Mouse (Mus musculus) limb, embryonic 12.5 days (tissue): ENCODE results near the gene Lmntd1. TPM values are rescaled to one million over a fixed set of nuclear protein-coding genes. Genes with fewer than 3 reads are reported as not detected.

Experiments used
- ATAC-seq: fragments of 200-750 bp; cut with Nextera tagmentation; 2 replicates; pipeline ENCODE4 v1.8.0; 2017; ENCODE audit warnings: low read depth, moderate TSS enrichment; ENCODE audit not compliant: insufficient number of reproducible peaks, insufficient read depth, low FRiP score, low TSS enrichment
- H3K27ac ChIP-seq: fragments of 300-500 bp; sonication (generic); 2 replicates; pipeline ENCODE4 v1.5.1; 2016; ENCODE audit warnings: mild to moderate bottlenecking, moderate library complexity
- H3K27me3 ChIP-seq: fragments of 300-500 bp; sonication (generic); 2 replicates; pipeline ENCODE4 v1.6.1; 2016; ENCODE audit warnings: mild to moderate bottlenecking, moderate library complexity
- H3K36me3 ChIP-seq: fragments of 300-500 bp; sonication (generic); 2 replicates; pipeline ENCODE4 v1.6.1; 2016; ENCODE audit warnings: mild to moderate bottlenecking, moderate library complexity
- H3K4me1 ChIP-seq: fragments of 300-500 bp; sonication (generic); replicated peaks from 2 replicates; pipeline ENCODE4 v1.6.1; 2016
- H3K4me2 ChIP-seq: fragments of 300-500 bp; sonication (generic); 2 replicates; pipeline ENCODE4 v1.6.1; 2016; ENCODE audit warnings: mild to moderate bottlenecking, moderate library complexity
- H3K4me3 ChIP-seq: fragments of 300-500 bp; sonication (generic); replicated peaks from 2 replicates; pipeline ENCODE4 v1.5.1; 2016; ENCODE audit warnings: mild to moderate bottlenecking
- H3K9ac ChIP-seq: fragments of 300-500 bp; sonication (generic); replicated peaks from 2 replicates; pipeline ENCODE4 v1.6.1; 2016; ENCODE audit warnings: mild to moderate bottlenecking, moderate library complexity
- H3K9me3 ChIP-seq: fragments of 300-500 bp; sonication (generic); 2 replicates; pipeline ENCODE4 v1.6.1; 2016; ENCODE audit warnings: mild to moderate bottlenecking, moderate library complexity
- WGBS: fragments of 180-500 bp; shearing (Covaris S2); methylation state at CpG from one replicate; pipeline ENCODE4 v1.1.7; 2016; 5-methylcytosine and 5-hydroxymethylcytosine counted together
- polyA plus RNA-seq: library from polyadenylated mRNA; unstranded; fragments of >200 nt; fragmentation: Nextera tagmentation; extraction: Ambion mirVana; gene quantifications from 2 replicates; pipeline ENCODE4 v1.2.1, GENCODE M21; 2016

Lmntd1 gene
- polyA plus RNA-seq, 1 experiment from 2014 or later, result 0.18 TPM

DNA sequence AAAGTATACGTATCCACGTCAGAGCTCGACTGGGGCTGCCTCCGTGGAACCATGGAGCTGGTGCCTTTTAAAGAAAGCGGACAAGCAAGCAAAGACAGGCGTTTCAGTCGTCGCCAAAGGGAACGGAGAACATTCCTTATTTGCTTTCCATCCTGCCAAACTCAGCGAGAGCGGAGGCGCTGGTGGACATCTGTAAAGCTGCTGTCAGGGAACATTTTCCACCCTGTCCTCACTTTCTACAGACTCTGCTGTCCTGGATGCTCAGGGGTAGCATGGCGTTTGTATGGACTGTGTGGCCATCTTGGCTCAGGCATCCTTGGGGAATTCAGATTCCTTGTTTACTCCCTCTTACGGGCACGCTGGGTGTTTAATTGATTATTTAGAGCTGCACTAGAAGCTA is 186.7 kb downstream of the Lmntd1 start:
- H3K4me1 ChIP-seq, result peaks cover 20% of the 10 kb centered on the region
- no peak overlapping the region for H3K27ac ChIP-seq
- H3K9me3 ChIP-seq, result no peaks in the 10 kb centered on the region
- H3K4me2 ChIP-seq, result no peak overlapping the region
- H3K36me3 ChIP-seq, result no peaks in the 10 kb centered on the region
- no peaks in the 10 kb centered on the region; the same call in 1 of the 2 replicates for H3K27me3 ChIP-seq
- no peak for ATAC-seq
- 82% methylated on average over 15 of the region's 15 CpGs for WGBS
- H3K4me3 ChIP-seq, result no peak overlapping the region
- H3K9ac ChIP-seq, result no peak overlapping the region

DNA sequence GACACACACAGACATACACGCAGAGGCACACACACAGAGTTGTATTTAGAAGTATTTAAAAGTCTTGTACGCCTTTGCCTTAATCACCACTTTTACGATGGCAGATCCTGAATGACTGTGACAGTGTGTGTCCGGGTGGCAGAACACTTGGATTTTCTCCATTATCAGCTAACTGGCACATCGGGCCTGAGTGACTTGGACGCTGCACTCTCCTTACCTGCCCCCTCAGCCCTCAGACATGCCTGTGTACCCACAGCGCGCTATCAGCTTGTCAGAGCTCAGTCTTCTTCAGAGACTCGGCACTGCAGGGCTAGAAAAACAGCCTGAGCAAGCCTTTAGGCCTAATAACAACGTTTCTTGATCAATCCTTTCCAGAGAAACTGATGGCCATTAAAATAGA is 187.6 kb downstream of the Lmntd1 start:
- ATAC-seq, result no peak

DNA sequence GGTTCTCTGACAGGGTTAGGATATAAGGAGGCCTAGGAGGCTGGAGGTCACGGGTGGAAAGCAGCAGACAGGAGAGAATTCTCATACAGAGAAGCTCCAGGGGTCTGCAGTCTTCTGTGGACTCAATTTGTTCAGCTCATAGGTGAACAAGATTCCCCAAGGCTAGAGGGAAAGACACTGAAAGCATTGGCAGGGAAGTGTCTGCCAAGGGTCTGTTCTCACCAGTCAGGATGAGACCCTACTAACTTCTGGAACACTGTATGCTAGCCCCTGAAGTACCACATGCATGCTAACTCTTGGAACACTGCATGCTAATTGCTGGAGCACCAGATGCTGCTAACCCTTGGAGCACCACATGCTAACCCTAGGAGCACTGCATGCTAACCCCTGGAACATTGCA is 190.0 kb downstream of the Lmntd1 start:
- H3K4me3 ChIP-seq, result no peak overlapping the region
- H3K9ac ChIP-seq, result no peak overlapping the region
- H3K36me3 ChIP-seq, result no peaks in the 10 kb centered on the region
- no peak overlapping the region for H3K27ac ChIP-seq
- no peaks in the 10 kb centered on the region for H3K27me3 ChIP-seq
- no peak overlapping the region for H3K4me2 ChIP-seq
- 81% methylated on average over 1 of the region's 1 CpGs for WGBS
- 0 out of 2 replicates have a peak, but pooled peaks cover 10% of the 10 kb centered on the region for H3K4me1 ChIP-seq
- ATAC-seq, result no peak
- H3K9me3 ChIP-seq, result no peaks in the 10 kb centered on the region

More for the DNA sequence above, 187.6 kb downstream of the Lmntd1 start:
- no peak overlapping the region for H3K4me2 ChIP-seq
- no peak overlapping the region for H3K9ac ChIP-seq
- H3K27ac ChIP-seq, result no peak overlapping the region
- no peaks in the 10 kb centered on the region; the same call in 1 of the 2 replicates for H3K27me3 ChIP-seq
- H3K9me3 ChIP-seq, result no peaks in the 10 kb centered on the region
- 64% methylated on average over 10 of the region's 10 CpGs for WGBS
- H3K4me3 ChIP-seq, result no peak overlapping the region
- H3K36me3 ChIP-seq, result no peaks in the 10 kb centered on the region
- peaks cover 12% of the 10 kb centered on the region for H3K4me1 ChIP-seq

DNA sequence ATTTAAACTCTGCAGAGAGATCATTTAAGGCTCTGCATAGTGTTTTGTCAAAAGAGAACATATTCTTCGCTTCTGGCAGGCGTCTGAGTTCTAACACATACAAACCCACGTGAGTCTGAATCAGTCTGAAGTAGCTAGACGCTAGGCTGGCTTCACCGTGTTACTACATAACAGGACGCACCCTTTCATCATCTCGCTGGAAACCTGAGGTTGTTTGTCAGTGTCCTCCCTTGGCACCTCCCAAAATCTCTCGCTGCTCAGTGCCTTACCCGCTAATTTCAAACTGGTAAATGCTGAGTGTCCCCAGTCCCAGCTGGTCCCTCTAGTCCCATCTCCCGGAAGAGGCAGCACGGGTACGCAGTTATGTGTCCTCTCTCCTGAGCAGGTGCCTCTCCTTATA is 190.6 kb downstream of the Lmntd1 start:
- Histone ChIP-seq H3K9me3 (no peaks in the 10 kb centered on the region), H3K27ac (no peak overlapping the region), H3K9ac (no peak overlapping the region), H3K4me3 (no peak overlapping the region), H3K4me1 (0 out of 2 replicates have a peak, but pooled peaks cover 10% of the 10 kb centered on the region), H3K4me2 (no peak overlapping the region), H3K36me3 (no peaks in the 10 kb centered on the region), H3K27me3 (no peaks in the 10 kb centered on the region)
- ATAC-seq, result no peak
- 76% methylated on average over 12 of the region's 12 CpGs for WGBS

DNA sequence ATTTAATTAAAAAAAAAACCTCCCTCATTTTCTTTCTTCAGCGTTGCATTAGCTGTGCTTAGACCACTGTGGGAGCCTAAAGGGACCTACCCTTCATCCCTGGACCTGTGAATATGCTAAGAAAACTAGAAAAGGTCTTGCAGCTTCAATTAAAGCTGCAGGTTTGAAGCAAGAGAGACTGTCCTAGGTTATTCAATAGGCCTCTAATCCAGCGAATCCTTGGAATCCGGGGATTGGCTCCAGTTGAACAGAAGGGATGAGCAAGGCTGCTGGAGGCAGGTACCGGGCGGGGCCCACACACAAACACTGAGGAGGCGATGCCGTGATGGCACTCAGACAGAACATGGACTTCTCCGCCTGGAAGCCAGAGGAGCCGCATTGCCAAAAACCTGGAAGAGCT is 192.5 kb downstream of the Lmntd1 start:
- Histone ChIP-seq H3K4me1 (0 out of 2 replicates have a peak, but pooled peaks cover 10% of the 10 kb centered on the region), H3K36me3 (no peaks in the 10 kb centered on the region), H3K4me2 (no peak overlapping the region), H3K27ac (no peak overlapping the region), H3K9me3 (no peaks in the 10 kb centered on the region), H3K27me3 (no peaks in the 10 kb centered on the region), H3K4me3 (no peak overlapping the region), H3K9ac (no peak overlapping the region)
- ATAC-seq, result no peak
- WGBS, result 86% methylated on average over 9 of the region's 9 CpGs

GRCm38 (mm10) chr6:145420407-145420806 is 193.7 kb downstream of the Lmntd1 start:
- H3K9me3 ChIP-seq, result no peaks in the 10 kb centered on the region
- no peak overlapping the region for H3K9ac ChIP-seq
- 0 out of 2 replicates have a peak, but pooled peaks cover 10% of the 10 kb centered on the region for H3K4me1 ChIP-seq
- no peak overlapping the region for H3K27ac ChIP-seq
- H3K36me3 ChIP-seq, result no peaks in the 10 kb centered on the region
- 69% methylated on average over 4 of the region's 4 CpGs for WGBS
- H3K27me3 ChIP-seq, result no peaks in the 10 kb centered on the region
- H3K4me2 ChIP-seq, result no peak overlapping the region
- ATAC-seq, result no peak
- no peak overlapping the region for H3K4me3 ChIP-seq

DNA sequence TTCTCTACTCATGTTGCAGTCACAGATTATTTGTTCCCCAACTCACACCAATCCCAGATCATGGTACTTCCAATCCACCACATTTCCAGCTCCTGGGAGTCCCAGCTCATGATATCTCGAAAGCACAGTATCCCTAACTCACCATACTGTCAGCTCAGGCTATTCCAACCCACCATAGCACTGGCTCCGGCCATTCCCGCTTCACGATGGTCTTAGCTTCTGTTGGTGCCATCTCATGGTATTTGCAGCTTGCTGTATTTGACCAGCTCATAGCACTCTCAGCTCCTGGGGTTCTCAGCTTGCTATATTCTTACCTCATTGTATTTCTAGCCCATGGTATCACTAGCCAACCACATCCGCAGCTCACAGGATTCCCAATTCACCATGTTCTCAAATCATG is 195.3 kb downstream of the Lmntd1 start:
- H3K4me2 ChIP-seq, result no peak overlapping the region
- no peak overlapping the region for H3K4me3 ChIP-seq
- H3K36me3 ChIP-seq, result no peaks in the 10 kb centered on the region
- H3K9me3 ChIP-seq, result no peaks in the 10 kb centered on the region
- 91% methylated on average over 5 of the region's 5 CpGs for WGBS
- H3K27me3 ChIP-seq, result no peaks in the 10 kb centered on the region
- no peak overlapping the region for H3K27ac ChIP-seq
- 0 out of 2 replicates have a peak, but pooled peaks cover 10% of the 10 kb centered on the region for H3K4me1 ChIP-seq
- no peak for ATAC-seq
- H3K9ac ChIP-seq, result no peak overlapping the region

DNA sequence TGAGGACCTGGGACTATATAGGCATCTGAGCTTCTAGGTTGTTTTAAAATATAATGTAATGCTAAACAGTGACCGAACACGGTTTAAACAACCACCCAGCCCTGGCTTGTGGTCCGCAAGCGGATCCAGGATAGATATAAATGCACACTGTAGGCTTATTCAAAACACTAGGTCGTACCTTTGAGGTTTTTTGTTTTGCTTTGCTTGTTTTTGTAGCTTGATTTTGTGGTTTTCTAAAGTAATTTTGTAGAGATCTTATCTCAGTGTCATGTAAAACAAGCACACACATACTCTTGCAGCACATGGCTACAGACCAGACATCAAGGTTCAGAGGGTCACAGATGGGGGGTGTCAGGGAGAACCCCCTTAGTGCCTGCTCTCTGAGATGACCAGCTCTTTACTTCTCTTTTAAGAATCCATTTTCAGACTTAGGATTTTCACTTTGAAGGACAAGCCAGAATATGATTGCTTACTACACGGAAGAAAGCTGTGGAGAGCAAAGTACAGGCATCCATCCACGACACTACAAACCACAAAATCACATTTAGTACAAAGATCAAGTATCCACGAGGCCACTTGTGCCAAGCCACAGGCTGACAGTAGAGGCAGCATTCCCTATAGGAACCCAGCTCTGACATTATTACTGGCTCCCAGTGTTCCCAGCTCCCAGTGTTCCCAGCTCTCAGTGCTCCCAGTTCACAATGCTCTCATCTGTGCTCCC is 196.2 kb downstream of the Lmntd1 start:
- Histone ChIP-seq H3K36me3 (no peaks in the 10 kb centered on the region), H3K4me3 (no peak overlapping the region), H3K4me1 (0 out of 2 replicates have a peak, but pooled peaks cover 2% of the 10 kb centered on the region), H3K4me2 (no peak overlapping the region), H3K9ac (no peak overlapping the region), H3K27ac (no peak overlapping the region), H3K27me3 (no peaks in the 10 kb centered on the region), H3K9me3 (no peaks in the 10 kb centered on the region)
- no peak for ATAC-seq
- 77% methylated on average over 8 of the region's 8 CpGs for WGBS

GRCm38 (mm10) chr6:145417014-145417719 is 197.0 kb downstream of the Lmntd1 start:
- no peak; the same call in 1 of the 2 replicates for ATAC-seq
- Histone ChIP-seq H3K4me3 (no peak overlapping the region), H3K4me1 (0 out of 2 replicates have a peak, but pooled peaks cover 2% of the 10 kb centered on the region), H3K9ac (no peak overlapping the region), H3K36me3 (no peaks in the 10 kb centered on the region), H3K9me3 (no peaks in the 10 kb centered on the region), H3K27ac (no peak overlapping the region), H3K27me3 (no peaks in the 10 kb centered on the region), H3K4me2 (no peak overlapping the region)
- WGBS, result 70% methylated on average over 16 of the region's 16 CpGs

- Histone ChIP-seq H3K4me3 (no peak overlapping the region), H3K9ac (no peak overlapping the region), H3K4me2 (no peak overlapping the region), H3K27ac (no peak overlapping the region), H3K36me3 (no peaks in the 10 kb centered on the region), H3K9me3 (no peaks in the 10 kb centered on the region), H3K27me3 (no peaks in the 10 kb centered on the region), H3K4me1 (peaks cover 10% of the 10 kb centered on the region)
- ATAC-seq, result no peak
- WGBS, result 88% methylated on average over 10 of the region's 10 CpGs
Measured at GRCm38 (mm10) chr6:145404369-145405051, 209.6 kb downstream of the Lmntd1 start.

DNA sequence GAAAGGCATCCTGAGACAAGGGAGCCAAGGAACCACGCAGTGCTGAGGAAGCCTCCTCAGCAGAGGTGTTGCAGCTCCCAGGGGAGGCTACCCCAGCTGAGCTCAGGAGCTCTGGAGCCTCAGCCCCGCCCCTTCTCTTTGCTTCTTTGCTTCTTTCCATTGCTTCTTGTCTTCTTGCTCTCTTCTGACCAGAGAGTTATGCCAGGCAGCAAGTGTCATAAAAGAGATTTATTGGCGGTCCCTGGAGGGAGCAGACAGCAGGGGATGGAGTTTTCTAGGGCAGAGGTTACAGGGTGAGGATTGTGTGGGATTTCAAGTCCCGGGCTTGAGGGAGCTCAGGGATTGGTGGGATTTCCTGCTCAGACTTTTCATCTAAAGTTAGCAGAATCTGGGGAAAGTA is 213.0 kb downstream of the Lmntd1 start:
- H3K4me3 ChIP-seq, result no peak overlapping the region
- WGBS, result 11% methylated on average over 4 of the region's 4 CpGs
- no peaks in the 10 kb centered on the region for H3K36me3 ChIP-seq
- no peak for ATAC-seq
- H3K9me3 ChIP-seq, result no peaks in the 10 kb centered on the region
- H3K9ac ChIP-seq, result no peak overlapping the region
- no peak overlapping the region for H3K27ac ChIP-seq
- H3K4me1 ChIP-seq, result peaks cover 10% of the 10 kb centered on the region
- H3K27me3 ChIP-seq, result no peaks in the 10 kb centered on the region
- H3K4me2 ChIP-seq, result no peak overlapping the region
